Mouse (Mus musculus) kidney, postnatal 0 days (tissue): Measurements from ENCODE around the gene Itpr2. TPM values are rescaled to one million over a fixed set of nuclear protein-coding genes. Genes with fewer than 3 reads are reported as not detected.

Source experiments
- ATAC-seq: fragments of 200-750 bp; cut with Nextera tagmentation; replicated peaks from 2 replicates; pipeline ENCODE4 v1.8.0; 2017; ENCODE audit warnings: low read depth, moderate number of reproducible peaks, moderate TSS enrichment, moderate library complexity; ENCODE audit not compliant: low FRiP score
- DNase-seq: peaks from one replicate; pipeline ENCODE4 v3.0.0-alpha.2; 2016; ENCODE audit warnings: low spot score
- H3K27ac ChIP-seq: fragments of 300-500 bp; sonication (generic); 2 replicates; pipeline ENCODE4 v1.5.1; 2014; ENCODE audit warnings: mild to moderate bottlenecking
- H3K27me3 ChIP-seq: fragments of 300-500 bp; sonication (generic); 2 replicates; pipeline ENCODE4 v1.6.1; 2014; ENCODE audit warnings: low read length, mixed read lengths; ENCODE audit not compliant: insufficient read depth
- H3K36me3 ChIP-seq: fragments of 300-500 bp; sonication (generic); 2 replicates; pipeline ENCODE4 v1.6.1; 2014; ENCODE audit warnings: low read length, mixed read lengths; ENCODE audit not compliant: insufficient read depth
- H3K4me1 ChIP-seq: fragments of 300-500 bp; sonication (generic); replicated peaks from 2 replicates; pipeline ENCODE4 v1.6.1; 2014; ENCODE audit warnings: antibody characterized with exemption, low read length, mixed read lengths; ENCODE audit not compliant: insufficient read depth
- H3K4me2 ChIP-seq: fragments of 300-500 bp; sonication (generic); 2 replicates; pipeline ENCODE4 v1.6.1; 2014; ENCODE audit warnings: mild to moderate bottlenecking, low read length, moderate library complexity, mixed read lengths
- H3K4me3 ChIP-seq: fragments of 300-500 bp; sonication (generic); replicated peaks from 2 replicates; pipeline ENCODE4 v1.5.1; 2014; ENCODE audit warnings: low read depth, low read length
- H3K9ac ChIP-seq: fragments of 300-500 bp; sonication (generic); 2 replicates; pipeline ENCODE4 v1.6.1; 2014; ENCODE audit warnings: low read depth, low read length
- H3K9me3 ChIP-seq: fragments of 300-500 bp; sonication (generic); replicated peaks from 2 replicates; pipeline ENCODE4 v1.6.1; 2016; ENCODE audit warnings: low read length, inconsistent platforms, mixed read lengths
- CTCF ChIP-seq: IDR thresholded peaks from 2 replicates; pipeline ENCODE4 v1.5.1; 2016; ENCODE audit warnings: antibody characterized with exemption, low read depth, mild to moderate bottlenecking, moderate library complexity
- WGBS: fragments of 180-500 bp; shearing (Covaris S2); extraction: QIAGEN DNeasy Blood & Tissue Kit; methylation state at CpG from one replicate; pipeline ENCODE4 v1.1.7; 2014; 5-methylcytosine and 5-hydroxymethylcytosine counted together
- polyA plus RNA-seq: library from polyadenylated mRNA; unstranded; fragments of >200 nt; fragmentation: Nextera tagmentation; extraction: Ambion mirVana; gene quantifications from 2 replicates; pipeline ENCODE4 v1.2.1, GENCODE M21; 2015

The Itpr2 gene
- polyA plus RNA-seq, 1 experiment from 2014 or later = 17.4 TPM

GRCm38 (mm10) chr6:146108695-146109094 is 393.3 kb downstream of the Itpr2 start:
- no peaks in the 10 kb centered on the region for H3K36me3 ChIP-seq
- no peaks in the 10 kb centered on the region for H3K27me3 ChIP-seq
- H3K4me3 ChIP-seq = no peak overlapping the region
- ATAC-seq = no peak
- no peak for DNase-seq
- 0 out of 2 replicates have a peak, but pooled peaks cover 4% of the 10 kb centered on the region for H3K4me1 ChIP-seq
- no peak for TF ChIP-seq CTCF
- H3K27ac ChIP-seq = no peak overlapping the region
- H3K9ac ChIP-seq = no peak overlapping the region
- H3K9me3 ChIP-seq = no peaks in the 10 kb centered on the region
- 84% methylated on average over 7 of the region's 7 CpGs for WGBS
- H3K4me2 ChIP-seq = no peak overlapping the region

- no peak overlapping the region for H3K4me3 ChIP-seq
- no peak for DNase-seq
Measured at GRCm38 (mm10) chr6:146107117-146107832, 394.7 kb downstream of the Itpr2 start.

GRCm38 (mm10) chr6:146083056-146083961 is 418.7 kb downstream of the Itpr2 start:
- Histone ChIP-seq H3K27ac (no peak overlapping the region), H3K36me3 (no peaks in the 10 kb centered on the region), H3K4me3 (no peak overlapping the region), H3K27me3 (no peaks in the 10 kb centered on the region), H3K9ac (no peak overlapping the region), H3K4me1 (no peaks in the 10 kb centered on the region), H3K4me2 (no peak overlapping the region), H3K9me3 (no peaks in the 10 kb centered on the region)
- ATAC-seq (no peak), DNase-seq (no peak)
- no peak for TF ChIP-seq CTCF
- WGBS = 68% methylated on average over 15 of the region's 15 CpGs

More at GRCm38 (mm10) chr6:146107117-146107832, 394.7 kb downstream of the Itpr2 start:
- 87% methylated on average over 4 of the region's 4 CpGs for WGBS
- Histone ChIP-seq H3K4me2 (no peak overlapping the region), H3K9me3 (no peaks in the 10 kb centered on the region), H3K4me1 (0 out of 2 replicates have a peak, but pooled peaks cover 4% of the 10 kb centered on the region), H3K27ac (no peak overlapping the region), H3K36me3 (no peaks in the 10 kb centered on the region), H3K9ac (no peak overlapping the region), H3K27me3 (no peaks in the 10 kb centered on the region)
- no peak for TF ChIP-seq CTCF
- ATAC-seq = no peak

- Histone ChIP-seq H3K9ac (no peak overlapping the region), H3K27ac (no peak overlapping the region), H3K27me3 (no peaks in the 10 kb centered on the region), H3K4me1 (no peaks in the 10 kb centered on the region), H3K4me2 (no peak overlapping the region), H3K4me3 (no peak overlapping the region), H3K9me3 (no peaks in the 10 kb centered on the region), H3K36me3 (no peaks in the 10 kb centered on the region)
- 87% methylated on average over 9 of the region's 9 CpGs for WGBS
- TF ChIP-seq CTCF = no peak
- DNase-seq (no peak), ATAC-seq (no peak)
Measured at GRCm38 (mm10) chr6:146082476-146082875, 419.5 kb downstream of the Itpr2 start.

GRCm38 (mm10) chr6:146081578-146081977 is 420.4 kb downstream of the Itpr2 start:
- H3K36me3 ChIP-seq = no peaks in the 10 kb centered on the region
- no peak overlapping the region for H3K27ac ChIP-seq
- 89% methylated on average over 8 of the region's 8 CpGs for WGBS
- no peak overlapping the region for H3K4me2 ChIP-seq
- no peaks in the 10 kb centered on the region for H3K9me3 ChIP-seq
- no peaks in the 10 kb centered on the region for H3K4me1 ChIP-seq
- DNase-seq = no peak
- H3K9ac ChIP-seq = no peak overlapping the region
- no peak for ATAC-seq
- H3K4me3 ChIP-seq = no peak overlapping the region
- TF ChIP-seq CTCF = no peak
- no peaks in the 10 kb centered on the region for H3K27me3 ChIP-seq
